Mouse (Mus musculus): ENCODE data around the gene Eif3j1. TPM values are rescaled to one million over a fixed set of nuclear protein-coding genes. Genes with fewer than 3 reads are reported as not detected.

Eif3j1 gene
- polyA plus RNA-seq, 1 experiment from 2014 or later, result 9.9 TPM

Small RNAs within 50 kb of the gene (microRNA-seq; reads per million reads assigned to microRNA genes)
- not detected for gene Gm47314

Other genes starting within 250 kb of the Eif3j1 start
- gene Frmd5, start 221.5 kb upstream of the Eif3j1 start, polyA plus RNA-seq (2015; fragmentation: Nextera tagmentation; extraction: Ambion mirVana), result 3.3 and 4.1 TPM in 2 replicates
- 18.5 and 18.8 TPM in 2 replicates for gene Casc4, start 161.6 kb upstream of the Eif3j1 start, polyA plus RNA-seq (2015; fragmentation: Nextera tagmentation; extraction: Ambion mirVana)
- gene Ctdspl2, start 72.5 kb upstream of the Eif3j1 start, polyA plus RNA-seq (2015; fragmentation: Nextera tagmentation; extraction: Ambion mirVana), result 51.6 and 53.1 TPM in 2 replicates
- 0.09 and 0.24 TPM in 2 replicates for gene Mageb3, start 72.5 kb upstream of the Eif3j1 start, polyA plus RNA-seq (2015; fragmentation: Nextera tagmentation; extraction: Ambion mirVana)
- gene Spg11, start 89.8 kb downstream of the Eif3j1 start, polyA plus RNA-seq (2015; fragmentation: Nextera tagmentation; extraction: Ambion mirVana), result 8.8 and 10.2 TPM in 2 replicates
- 350 and 374 TPM in 2 replicates for gene B2m, start 119.1 kb downstream of the Eif3j1 start, polyA plus RNA-seq (2015; fragmentation: Nextera tagmentation; extraction: Ambion mirVana)
- gene Trim69, start 132.2 kb downstream of the Eif3j1 start, polyA plus RNA-seq (2015; fragmentation: Nextera tagmentation; extraction: Ambion mirVana), result 0.11 TPM in 1 of 2 replicates, not detected in the other
- not detected in 2 replicates for gene Patl2, start 157.6 kb downstream of the Eif3j1 start, polyA plus RNA-seq (2015; fragmentation: Nextera tagmentation; extraction: Ambion mirVana)
- gene Terb2, start 157.7 kb downstream of the Eif3j1 start, polyA plus RNA-seq (2015; fragmentation: Nextera tagmentation; extraction: Ambion mirVana), result not detected in 2 replicates
- 18.6 and 21.7 TPM in 2 replicates for gene Sord, start 206.2 kb downstream of the Eif3j1 start, polyA plus RNA-seq (2015; fragmentation: Nextera tagmentation; extraction: Ambion mirVana)